Mouse (Mus musculus) spleen, adult 2 months (tissue): ENCODE data around the gene Mid1.
"Not testable (repeated sequence)": the region's sequence is repeated elsewhere in the genome, so short reads cannot be mapped to it uniquely, and the experiment has no call there.

Experiments
- CTCF ChIP-seq: fragments of 200-500 bp; IDR thresholded peaks from 2 replicates; pipeline ENCODE4 v1.5.1; 2011; ENCODE audit warnings: mild to moderate bottlenecking, inconsistent platforms; ENCODE audit not compliant: insufficient read depth, insufficient read length, insufficient replicate concordance; ENCODE audit errors: extremely low read depth
- POLR2A ChIP-seq: fragments of 200-500 bp; IDR thresholded peaks from 2 replicates; pipeline ENCODE4 v1.6.1; 2011; ENCODE audit warnings: low read depth, low read length, inconsistent platforms

DNA sequence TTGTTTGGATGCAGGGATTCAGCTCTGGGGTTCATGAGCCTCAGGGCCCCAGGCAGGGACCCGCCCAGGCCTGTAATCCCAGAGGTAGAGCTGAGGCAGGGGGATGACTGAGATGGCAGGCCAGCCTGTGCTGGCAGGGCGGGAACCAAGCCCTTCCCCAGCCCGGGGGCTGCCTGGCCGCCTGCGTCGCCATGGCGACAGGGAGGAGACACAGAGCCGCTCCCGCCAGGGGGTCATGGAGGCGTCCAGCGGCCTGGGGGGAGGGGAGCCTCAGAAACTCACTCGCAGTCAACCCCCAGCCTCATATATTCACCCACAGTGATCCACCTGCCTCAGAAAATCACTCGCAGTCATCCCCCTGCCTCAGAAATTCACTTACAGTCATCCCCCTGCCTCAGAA, 320.2 kb downstream of the Mid1 start:
- TF ChIP-seq CTCF, POLR2A: not testable (repeated sequence)
